Mouse (Mus musculus): ENCODE results near the gene Elp6.

GRCm38 (mm10) chr9:110284075-110284697 lies 20.8 kb upstream of the Elp6 start:
- TF ChIP-seq CTCF (IDR thresholded peaks at IDR 0.05; ENCODE audit: control insufficient read depth, insufficient read depth, insufficient replicate concordance, low read depth, low read length) (no peak), POLR2A (IDR thresholded peaks at IDR 0.05; ENCODE audit: control insufficient read depth, low read depth, low read length) (no peak)
